Mouse (Mus musculus): ENCODE data around the gene St3gal3.

DNA sequence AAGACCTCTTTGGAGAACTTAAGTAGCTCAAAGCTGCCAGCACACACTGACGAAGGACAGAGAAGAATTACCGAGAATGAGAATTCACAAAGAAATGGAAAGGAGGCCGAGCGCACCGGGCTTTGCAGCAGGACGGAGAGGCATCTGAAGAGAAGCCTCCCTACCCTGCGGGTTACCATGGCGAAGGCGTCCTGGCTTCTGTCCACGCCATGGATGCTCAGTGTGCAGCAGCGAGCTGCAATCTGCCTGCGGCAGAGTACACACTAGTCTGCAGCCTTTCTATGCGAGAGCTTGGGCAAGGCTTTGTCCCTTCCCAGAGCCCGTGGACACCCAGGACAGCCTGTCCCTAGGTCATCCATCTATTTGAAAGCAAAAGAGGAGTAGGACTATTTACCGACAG lies 21.8 kb upstream of the St3gal3 start:
- no peak for TF ChIP-seq CTCF (IDR thresholded peaks at IDR 0.05; ENCODE audit: extremely low read depth, insufficient read depth, insufficient read length, insufficient replicate concordance)
- no peak for TF ChIP-seq POLR2A (IDR thresholded peaks at IDR 0.05; ENCODE audit: low read depth, low read length)
